Mouse (Mus musculus): ENCODE measurements around the gene Rhog. TPM values are rescaled to one million over a fixed set of nuclear protein-coding genes. Genes with fewer than 3 reads are reported as not detected.

Gene Rhog
- polyA plus RNA-seq, 1 experiment, result 95.2 TPM

GRCm38 (mm10) chr7:102259716-102260479 lies 4.0 kb upstream of the Rhog start:
- H3K27ac ChIP-seq (ENCODE audit: control insufficient read depth, insufficient read depth, low read depth, low read length, poor library complexity), result peak overlapping the region; percentile 93
- H3K4me3 ChIP-seq (replicated peaks; ENCODE audit: control insufficient read depth, low read depth, low read length), result no peak overlapping the region
- TF ChIP-seq CTCF (IDR thresholded peaks at IDR 0.05; ENCODE audit: control insufficient read depth, insufficient read depth, low read length), result no peak
- no peak for TF ChIP-seq POLR2A (IDR thresholded peaks at IDR 0.05; ENCODE audit: borderline replicate concordance, control insufficient read depth, low read depth, low read length)
- H3K4me1 ChIP-seq (ENCODE audit: control insufficient read depth, insufficient read depth, low read length), result peaks cover 2% of the 10 kb centered on the region
- WGBS, result 58% methylated on average over 10 of the region's 10 CpGs

GRCm38 (mm10) chr7:102258753-102259152 lies 2.9 kb upstream of the Rhog start:
- TF ChIP-seq POLR2A (IDR thresholded peaks at IDR 0.05; ENCODE audit: borderline replicate concordance, control insufficient read depth, low read depth, low read length), result no peak
- no peak for TF ChIP-seq CTCF (IDR thresholded peaks at IDR 0.05; ENCODE audit: control insufficient read depth, insufficient read depth, low read length)
- WGBS, result 44% methylated on average over 3 of the region's 3 CpGs

DNA sequence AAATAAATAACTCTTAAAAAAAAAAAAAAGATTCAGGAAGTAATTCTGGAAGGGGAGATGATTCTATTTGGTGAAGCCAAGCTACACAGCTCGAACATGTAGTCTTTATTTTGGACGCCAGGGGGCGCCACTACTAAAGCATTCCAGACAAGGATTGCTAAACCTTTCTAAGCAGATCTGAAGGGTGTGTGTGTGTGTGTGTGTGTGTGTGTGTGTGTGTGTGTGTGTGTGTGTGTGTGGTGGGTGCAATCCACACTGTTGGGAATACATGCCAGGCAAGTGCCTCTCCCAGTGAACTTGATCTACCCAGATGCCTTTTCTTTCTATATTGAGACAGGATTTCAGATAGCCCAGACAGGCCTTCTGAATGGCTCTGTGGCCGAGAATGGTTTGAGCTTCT lies 2.3 kb upstream of the Rhog start:
- TF ChIP-seq POLR2A (IDR thresholded peaks at IDR 0.05; ENCODE audit: borderline replicate concordance, control insufficient read depth, low read depth, low read length) (no peak), CTCF (IDR thresholded peaks at IDR 0.05; ENCODE audit: control insufficient read depth, insufficient read depth, low read length) (peak; percentile 30; the same call in 1 of the 2 replicates)
- H3K4me1 ChIP-seq (ENCODE audit: control insufficient read depth, insufficient read depth, low read length), result peaks cover 2% of the 10 kb centered on the region
- H3K4me3 ChIP-seq (replicated peaks; ENCODE audit: control insufficient read depth, low read depth, low read length), result no peak overlapping the region
- WGBS, result 13% methylated on average over 4 of the region's 4 CpGs
- no peak overlapping the region for H3K27ac ChIP-seq (ENCODE audit: control insufficient read depth, insufficient read depth, low read depth, low read length, poor library complexity)

More at GRCm38 (mm10) chr7:102258753-102259152, 2.9 kb upstream of the Rhog start:
- Histone ChIP-seq H3K4me1 (ENCODE audit: control insufficient read depth, insufficient read depth, low read length) (peaks cover 2% of the 10 kb centered on the region), H3K27ac (ENCODE audit: control insufficient read depth, insufficient read depth, low read depth, low read length, poor library complexity) (peak overlapping the region; percentile 19; the same call in 1 of the 2 replicates), H3K4me3 (replicated peaks; ENCODE audit: control insufficient read depth, low read depth, low read length) (no peak overlapping the region)

GRCm38 (mm10) chr7:102256636-102257035 lies 782 bp upstream of the Rhog start:
- Histone ChIP-seq H3K27ac (ENCODE audit: control insufficient read depth, insufficient read depth, low read depth, low read length, poor library complexity) (no peak overlapping the region), H3K4me3 (replicated peaks; ENCODE audit: control insufficient read depth, low read depth, low read length) (no peak overlapping the region), H3K4me1 (ENCODE audit: control insufficient read depth, insufficient read depth, low read length) (peaks cover 3% of the 10 kb centered on the region)
- TF ChIP-seq CTCF (IDR thresholded peaks at IDR 0.05; ENCODE audit: control insufficient read depth, insufficient read depth, low read length) (no peak), POLR2A (IDR thresholded peaks at IDR 0.05; ENCODE audit: borderline replicate concordance, control insufficient read depth, low read depth, low read length) (no peak)
- WGBS, result 87% methylated on average over 3 of the region's 3 CpGs

- WGBS, result 54% methylated on average over 1 of the region's 1 CpGs
- Histone ChIP-seq H3K27ac (ENCODE audit: control insufficient read depth, insufficient read depth, low read depth, low read length, poor library complexity) (no peak overlapping the region), H3K4me1 (ENCODE audit: control insufficient read depth, insufficient read depth, low read length) (peaks cover 1% of the 10 kb centered on the region), H3K4me3 (replicated peaks; ENCODE audit: control insufficient read depth, low read depth, low read length) (no peak overlapping the region)
- TF ChIP-seq POLR2A (IDR thresholded peaks at IDR 0.05; ENCODE audit: borderline replicate concordance, control insufficient read depth, low read depth, low read length) (no peak), CTCF (IDR thresholded peaks at IDR 0.05; ENCODE audit: control insufficient read depth, insufficient read depth, low read length) (no peak)
Observed at GRCm38 (mm10) chr7:102253631-102254030, 2.2 kb downstream of the Rhog start.

DNA sequence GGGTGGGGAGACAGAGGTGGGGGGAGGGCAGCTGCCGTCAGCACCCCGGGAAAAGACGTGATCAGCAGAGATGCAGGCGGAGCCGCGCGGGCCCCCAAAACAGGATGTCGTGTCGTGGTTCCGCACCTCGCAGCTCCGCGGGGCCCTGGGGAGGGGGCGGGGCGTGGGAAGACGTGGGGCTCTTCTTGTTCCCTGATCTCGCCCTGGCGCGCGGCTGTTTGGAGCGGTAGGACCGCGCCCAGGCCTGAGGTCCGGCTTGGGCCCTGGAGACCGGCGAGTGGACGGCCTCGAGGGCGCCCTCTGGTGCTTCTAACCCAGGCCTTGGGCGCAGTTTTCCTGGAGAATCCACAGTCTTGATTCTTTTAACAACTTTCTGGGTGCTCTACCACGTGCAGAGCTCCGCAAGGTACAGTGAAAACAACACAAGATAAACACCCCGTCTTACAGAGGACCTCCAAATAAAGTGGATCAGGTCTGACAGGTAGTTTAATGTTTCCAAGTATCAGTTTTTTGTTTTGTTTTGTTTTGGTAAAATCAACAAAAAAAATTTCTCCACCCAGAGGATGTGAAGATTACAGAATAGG lies 5.1 kb downstream of the Rhog start:
- H3K27ac ChIP-seq (ENCODE audit: control insufficient read depth, insufficient read depth, low read depth, low read length, poor library complexity), result peak overlapping the region; percentile 100
- 1% methylated on average over 33 of the region's 33 CpGs for WGBS
- H3K4me3 ChIP-seq (replicated peaks; ENCODE audit: control insufficient read depth, low read depth, low read length), result peak overlapping the region; percentile 68
- TF ChIP-seq CTCF (IDR thresholded peaks at IDR 0.05; ENCODE audit: control insufficient read depth, insufficient read depth, low read length) (peak; percentile 74), POLR2A (IDR thresholded peaks at IDR 0.05; ENCODE audit: borderline replicate concordance, control insufficient read depth, low read depth, low read length) (peak; percentile 80)
- peaks cover 1% of the 10 kb centered on the region for H3K4me1 ChIP-seq (ENCODE audit: control insufficient read depth, insufficient read depth, low read length)

- Histone ChIP-seq H3K27ac (ENCODE audit: control insufficient read depth, insufficient read depth, low read depth, low read length, poor library complexity) (peak overlapping the region; percentile 100), H3K4me1 (ENCODE audit: control insufficient read depth, insufficient read depth, low read length) (peaks cover 1% of the 10 kb centered on the region), H3K4me3 (replicated peaks; ENCODE audit: control insufficient read depth, low read depth, low read length) (peak overlapping the region; percentile 98)
- TF ChIP-seq CTCF (IDR thresholded peaks at IDR 0.05; ENCODE audit: control insufficient read depth, insufficient read depth, low read length) (no peak), POLR2A (IDR thresholded peaks at IDR 0.05; ENCODE audit: borderline replicate concordance, control insufficient read depth, low read depth, low read length) (peak; percentile 88)
- WGBS, result under 1% methylated on average over 49 of the region's 49 CpGs
Observed at GRCm38 (mm10) chr7:102249896-102250630, 5.8 kb downstream of the Rhog start.

DNA sequence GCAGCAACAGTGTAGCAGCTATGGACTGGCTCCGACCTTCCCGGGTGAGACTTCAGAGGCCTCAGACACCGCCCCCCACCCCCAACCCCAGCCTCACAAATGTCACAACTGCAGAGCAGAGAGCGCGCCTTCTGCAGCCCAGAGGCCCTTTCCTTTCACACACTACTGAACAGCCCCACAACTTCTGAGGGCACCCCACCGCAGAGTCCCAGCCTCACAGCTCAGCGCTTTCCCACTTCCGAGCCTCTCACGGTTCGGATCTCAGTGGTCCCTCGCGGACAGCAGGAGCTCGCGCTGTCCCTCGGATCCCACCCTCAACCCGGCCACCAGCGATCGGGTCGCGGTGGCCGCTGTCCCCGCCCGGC lies 6.3 kb downstream of the Rhog start:
- 0 out of 2 replicates have a peak, but pooled peaks have one; percentile 8 for TF ChIP-seq POLR2A (IDR thresholded peaks at IDR 0.05; ENCODE audit: borderline replicate concordance, control insufficient read depth, low read depth, low read length)
- no peak for TF ChIP-seq CTCF (IDR thresholded peaks at IDR 0.05; ENCODE audit: control insufficient read depth, insufficient read depth, low read length)
- 0% methylated on average over 23 of the region's 23 CpGs for WGBS

More for the DNA sequence above, 6.3 kb downstream of the Rhog start:
- Histone ChIP-seq H3K27ac (ENCODE audit: control insufficient read depth, insufficient read depth, low read depth, low read length, poor library complexity) (peak overlapping the region; percentile 97), H3K4me1 (ENCODE audit: control insufficient read depth, insufficient read depth, low read length) (peaks cover 4% of the 10 kb centered on the region), H3K4me3 (replicated peaks; ENCODE audit: control insufficient read depth, low read depth, low read length) (peak overlapping the region; percentile 98)
